Mouse (Mus musculus): ENCODE measurements around the gene Snrpd3.

DNA sequence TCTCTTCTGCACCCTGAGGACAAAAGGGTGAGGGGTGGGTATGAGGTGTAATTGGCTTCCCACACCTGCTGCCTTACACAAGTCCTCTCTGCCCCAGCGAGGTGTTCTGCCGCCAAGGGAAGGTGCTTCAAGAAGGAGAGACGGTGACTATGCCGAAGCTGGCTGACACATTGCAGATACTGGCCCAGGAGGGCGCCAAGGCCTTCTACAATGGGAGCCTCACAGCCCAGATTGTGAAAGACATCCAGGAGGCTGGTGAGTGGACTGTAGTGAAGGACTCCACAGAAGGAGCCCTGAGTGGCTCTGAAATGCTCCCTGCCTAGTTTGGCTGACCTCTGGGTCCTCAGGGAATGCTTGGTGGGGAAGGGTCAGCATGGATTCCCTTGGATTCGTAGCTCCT lies 61.8 kb downstream of the Snrpd3 start:
- TF ChIP-seq CTCF (IDR thresholded peaks at IDR 0.05; ENCODE audit: low read depth) (no peak), EP300 (optimal IDR thresholded peaks at IDR 0.05) (no peak)
